Mouse (Mus musculus) neural tube, embryonic 13.5 days (tissue): ENCODE data around the gene BC005537. TPM values are rescaled to one million over a fixed set of nuclear protein-coding genes. Genes with fewer than 3 reads are reported as not detected.

Experiments used
- ATAC-seq: fragments of 200-750 bp; cut with Nextera tagmentation; 2 replicates; pipeline ENCODE4 v1.8.0; 2017; ENCODE audit warnings: low read depth, mild to moderate bottlenecking, moderate TSS enrichment, moderate library complexity
- H3K27ac ChIP-seq: fragments of 300-500 bp; sonication (generic); replicated peaks from 2 replicates; pipeline ENCODE4 v1.5.1; 2015; ENCODE audit warnings: moderate library complexity, mild to moderate bottlenecking, inconsistent platforms
- H3K27me3 ChIP-seq: fragments of 300-500 bp; sonication (generic); 2 replicates; pipeline ENCODE4 v1.6.1; 2015; ENCODE audit warnings: mild to moderate bottlenecking, inconsistent platforms
- H3K36me3 ChIP-seq: fragments of 300-500 bp; sonication (generic); 2 replicates; pipeline ENCODE4 v1.6.1; 2015; ENCODE audit warnings: mild to moderate bottlenecking, inconsistent platforms
- H3K4me1 ChIP-seq: fragments of 300-500 bp; sonication (generic); replicated peaks from 2 replicates; pipeline ENCODE4 v1.6.1; 2015; ENCODE audit warnings: inconsistent platforms
- H3K4me2 ChIP-seq: fragments of 300-500 bp; sonication (generic); 2 replicates; pipeline ENCODE4 v1.6.1; 2015; ENCODE audit warnings: inconsistent platforms, mild to moderate bottlenecking, moderate library complexity
- H3K4me3 ChIP-seq: fragments of 300-500 bp; sonication (generic); 2 replicates; pipeline ENCODE4 v1.5.1; 2015; ENCODE audit warnings: mild to moderate bottlenecking, inconsistent platforms
- H3K9ac ChIP-seq: fragments of 300-500 bp; sonication (generic); 2 replicates; pipeline ENCODE4 v1.6.1; 2015; ENCODE audit warnings: moderate library complexity, mild to moderate bottlenecking, inconsistent platforms
- H3K9me3 ChIP-seq: fragments of 300-500 bp; sonication (generic); 2 replicates; pipeline ENCODE4 v1.6.1; 2016; ENCODE audit warnings: inconsistent platforms
- WGBS: fragments of 180-500 bp; shearing (Covaris S2); methylation state at CpG from one replicate; pipeline ENCODE4 v1.1.7; 2015; 5-methylcytosine and 5-hydroxymethylcytosine counted together
- polyA plus RNA-seq: library from polyadenylated mRNA; unstranded; fragments of >200 nt; fragmentation: Nextera tagmentation; extraction: Ambion mirVana; gene quantifications from 2 replicates; pipeline ENCODE4 v1.2.1, GENCODE M21; 2015

BC005537 gene
- polyA plus RNA-seq, 1 experiment from 2014 or later = 20.7 TPM

- WGBS = 86% methylated on average over 2 of the region's 2 CpGs
- ATAC-seq = no peak
These were observed 23.4 kb upstream of the BC005537 start for GRCm38 (mm10) chr13:24778026-24778425.

GRCm38 (mm10) chr13:24778706-24779380, 22.6 kb upstream of the BC005537 start:
- no peak overlapping the region for H3K27ac ChIP-seq
- peaks cover 7% of the 10 kb centered on the region for H3K4me1 ChIP-seq
- WGBS = 83% methylated on average over 8 of the region's 8 CpGs
- no peak for ATAC-seq
- no peaks in the 10 kb centered on the region for H3K36me3 ChIP-seq
- H3K27me3 ChIP-seq = no peaks in the 10 kb centered on the region
- no peaks in the 10 kb centered on the region for H3K9me3 ChIP-seq
- H3K4me3 ChIP-seq = no peak overlapping the region
- no peak overlapping the region for H3K9ac ChIP-seq
- no peak overlapping the region for H3K4me2 ChIP-seq

More at GRCm38 (mm10) chr13:24778026-24778425, 23.4 kb upstream of the BC005537 start:
- H3K9me3 ChIP-seq = no peaks in the 10 kb centered on the region
- no peak overlapping the region for H3K27ac ChIP-seq
- H3K4me3 ChIP-seq = no peak overlapping the region
- no peaks in the 10 kb centered on the region for H3K36me3 ChIP-seq
- no peak overlapping the region for H3K4me2 ChIP-seq
- H3K9ac ChIP-seq = no peak overlapping the region
- H3K4me1 ChIP-seq = peaks cover 7% of the 10 kb centered on the region
- no peaks in the 10 kb centered on the region for H3K27me3 ChIP-seq

- Histone ChIP-seq H3K9me3 (no peaks in the 10 kb centered on the region), H3K27ac (no peak overlapping the region), H3K4me2 (no peak overlapping the region), H3K9ac (no peak overlapping the region), H3K4me1 (peaks cover 7% of the 10 kb centered on the region), H3K4me3 (no peak overlapping the region), H3K36me3 (no peaks in the 10 kb centered on the region), H3K27me3 (no peaks in the 10 kb centered on the region)
- ATAC-seq = peak; percentile 59; the same call in 1 of the 2 replicates
- WGBS = 52% methylated on average over 5 of the region's 5 CpGs
These were observed 19.5 kb upstream of the BC005537 start for GRCm38 (mm10) chr13:24781916-24782315.

GRCm38 (mm10) chr13:24786014-24786490, 15.4 kb upstream of the BC005537 start:
- H3K4me3 ChIP-seq = no peak overlapping the region
- no peaks in the 10 kb centered on the region for H3K36me3 ChIP-seq
- H3K9ac ChIP-seq = no peak overlapping the region
- WGBS = 59% methylated on average over 11 of the region's 11 CpGs
- no peaks in the 10 kb centered on the region for H3K9me3 ChIP-seq
- peaks cover 7% of the 10 kb centered on the region for H3K4me1 ChIP-seq
- H3K27me3 ChIP-seq = no peaks in the 10 kb centered on the region
- no peak overlapping the region for H3K27ac ChIP-seq
- no peak overlapping the region for H3K4me2 ChIP-seq
- ATAC-seq = no peak

GRCm38 (mm10) chr13:24787477-24787876, 14.0 kb upstream of the BC005537 start:
- 90% methylated on average over 5 of the region's 5 CpGs for WGBS
- no peak overlapping the region for H3K4me3 ChIP-seq
- H3K9ac ChIP-seq = no peak overlapping the region
- no peak overlapping the region for H3K4me2 ChIP-seq
- no peak for ATAC-seq
- no peaks in the 10 kb centered on the region for H3K9me3 ChIP-seq
- H3K27me3 ChIP-seq = no peaks in the 10 kb centered on the region
- no peaks in the 10 kb centered on the region for H3K36me3 ChIP-seq
- H3K27ac ChIP-seq = no peak overlapping the region
- H3K4me1 ChIP-seq = no peaks in the 10 kb centered on the region

- H3K4me3 ChIP-seq = no peak overlapping the region
- H3K27ac ChIP-seq = no peak overlapping the region
- H3K36me3 ChIP-seq = no peaks in the 10 kb centered on the region
- no peak for ATAC-seq
- no peaks in the 10 kb centered on the region for H3K27me3 ChIP-seq
- H3K4me2 ChIP-seq = no peak overlapping the region
- no peak overlapping the region for H3K9ac ChIP-seq
- WGBS = 76% methylated on average over 2 of the region's 2 CpGs
- H3K9me3 ChIP-seq = no peaks in the 10 kb centered on the region
- no peaks in the 10 kb centered on the region for H3K4me1 ChIP-seq
These were observed 10.1 kb upstream of the BC005537 start for GRCm38 (mm10) chr13:24791349-24791748.

- H3K9me3 ChIP-seq = no peaks in the 10 kb centered on the region
- 90% methylated on average over 9 of the region's 9 CpGs for WGBS
These were observed 8.9 kb upstream of the BC005537 start for GRCm38 (mm10) chr13:24792411-24793045.

GRCm38 (mm10) chr13:24798686-24799085, 2.8 kb upstream of the BC005537 start:
- no peak for ATAC-seq
- Histone ChIP-seq H3K36me3 (no peaks in the 10 kb centered on the region), H3K9me3 (no peaks in the 10 kb centered on the region), H3K9ac (no peak overlapping the region), H3K4me1 (peaks cover 22% of the 10 kb centered on the region), H3K27ac (no peak overlapping the region), H3K27me3 (no peaks in the 10 kb centered on the region), H3K4me3 (no peak overlapping the region), H3K4me2 (no peak overlapping the region)
- 96% methylated on average over 4 of the region's 4 CpGs for WGBS

More at GRCm38 (mm10) chr13:24792411-24793045, 8.9 kb upstream of the BC005537 start:
- no peak overlapping the region for H3K9ac ChIP-seq
- ATAC-seq = no peak
- H3K27ac ChIP-seq = no peak overlapping the region
- H3K4me3 ChIP-seq = no peak overlapping the region
- H3K36me3 ChIP-seq = no peaks in the 10 kb centered on the region
- no peaks in the 10 kb centered on the region for H3K4me1 ChIP-seq
- no peak overlapping the region for H3K4me2 ChIP-seq
- H3K27me3 ChIP-seq = no peaks in the 10 kb centered on the region

- no peak overlapping the region for H3K9ac ChIP-seq
- H3K4me3 ChIP-seq = peak overlapping the region; percentile 98
- H3K4me1 ChIP-seq = peaks cover 28% of the 10 kb centered on the region
- peak overlapping the region; percentile 89 for H3K4me2 ChIP-seq
- H3K36me3 ChIP-seq = no peaks in the 10 kb centered on the region
- no peaks in the 10 kb centered on the region for H3K9me3 ChIP-seq
- H3K27me3 ChIP-seq = no peaks in the 10 kb centered on the region
- no peak overlapping the region for H3K27ac ChIP-seq
- 78% methylated on average over 5 of the region's 5 CpGs for WGBS
- ATAC-seq = no peak
These were observed 2.1 kb upstream of the BC005537 start for GRCm38 (mm10) chr13:24799378-24799777.

- Histone ChIP-seq H3K36me3 (0 out of 2 replicates have a peak, but pooled peaks cover 3% of the 10 kb centered on the region), H3K4me3 (peak overlapping the region; percentile 98), H3K4me2 (peak overlapping the region; percentile 89), H3K9ac (peak overlapping the region; percentile 96), H3K27me3 (no peaks in the 10 kb centered on the region), H3K27ac (peak overlapping the region; percentile 85), H3K4me1 (peaks cover 33% of the 10 kb centered on the region), H3K9me3 (no peaks in the 10 kb centered on the region)
- ATAC-seq = peak; percentile 13
- under 1% methylated on average over 31 of the region's 31 CpGs for WGBS
These were observed 1.4 kb upstream of the BC005537 start for GRCm38 (mm10) chr13:24799925-24800673.

- Histone ChIP-seq H3K36me3 (peaks cover 9% of the 10 kb centered on the region), H3K27ac (peak overlapping the region; percentile 99), H3K4me1 (peaks cover 39% of the 10 kb centered on the region), H3K9me3 (no peaks in the 10 kb centered on the region), H3K4me2 (peak overlapping the region; percentile 89), H3K4me3 (peak overlapping the region; percentile 98), H3K27me3 (no peaks in the 10 kb centered on the region), H3K9ac (peak overlapping the region; percentile 96)
- under 1% methylated on average over 42 of the region's 42 CpGs for WGBS
- peak; percentile 98 for ATAC-seq
These were observed 666 bp upstream of the BC005537 start for GRCm38 (mm10) chr13:24800674-24801307.
